Mouse (Mus musculus) heart, postnatal 14 days (tissue): Measurements from ENCODE around the gene Frmd4a. TPM values are rescaled to one million over a fixed set of nuclear protein-coding genes. Genes with fewer than 3 reads are reported as not detected.
A peak's percentile ranks its signal among the peaks of the same experiment; 100 is the strongest.

ENCODE experiments used
- DNase-seq, 2 experiments: peaks; one replicate each; pipeline ENCODE4 v3.0.0; 2021 to 2022
- intact Hi-C: fragments of 180-260 bp; cut with DNase I; formaldehyde crosslinking; loops from one replicate; pipeline ENCODE4 v1.15.1; 2025
- total RNA-seq, 2 experiments: library from RNA; stranded (reverse); gene quantifications; 2 replicates each; pipeline ENCODE4 v1.2.3; 2021

Gene Frmd4a
- total RNA-seq, 2 experiments from 2014 or later: 29.3 to 29.9 TPM

DNA sequence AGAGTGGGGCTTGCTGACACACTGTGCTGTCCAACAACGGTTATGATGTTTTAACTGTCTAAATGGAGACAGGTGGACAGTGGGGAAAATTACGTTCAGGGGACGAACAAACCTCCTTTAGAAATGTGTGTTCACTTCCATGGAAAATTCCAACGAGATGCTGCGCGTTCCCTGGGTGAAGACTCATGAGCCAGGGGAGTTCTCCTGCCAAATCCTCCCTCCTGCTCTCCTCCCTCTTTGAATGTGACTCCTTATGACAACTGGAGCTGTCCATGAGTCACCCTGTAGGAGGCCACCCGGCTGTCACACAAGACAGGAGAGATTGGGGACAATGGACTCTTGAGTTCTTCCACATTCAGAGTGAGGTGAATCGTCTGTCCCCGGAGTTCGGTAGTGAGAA lies 486.9 kb downstream of the Frmd4a start:
- DNase-seq: peak; percentile 52 to 66
- intact Hi-C loops: loop anchor here (10.0 kb wide), 1 partner anchor 210 kb away; the partner anchor contains the start of gene Bend7

DNA sequence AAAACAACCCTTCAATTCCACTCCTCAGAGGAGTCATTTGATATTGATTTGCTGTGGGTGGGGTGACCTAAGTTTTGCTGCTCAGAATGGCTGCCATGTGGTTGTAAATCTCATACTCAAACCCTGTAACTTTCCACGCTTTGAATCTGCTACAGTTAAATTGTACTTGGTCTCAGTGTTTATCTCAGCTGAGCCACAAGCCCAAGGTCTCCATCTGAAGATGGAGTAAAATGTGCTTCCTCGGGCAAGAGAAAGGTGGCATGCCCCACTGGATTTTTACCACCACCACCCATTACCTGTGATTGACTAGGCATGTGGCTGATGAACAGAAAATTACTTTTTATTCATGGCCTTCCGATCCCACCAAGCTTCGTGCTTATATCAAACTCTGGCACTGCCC lies 488.2 kb downstream of the Frmd4a start:
- no peak for DNase-seq
- intact Hi-C loops: loop anchor here (5.0 to 10.0 kb wide), 2 partner anchors 52 to 209 kb away; partner anchors contain the start of gene Bend7

GRCm38 (mm10) chr2:4506659-4507058 lies 489.1 kb downstream of the Frmd4a start:
- DNase-seq: no peak
- intact Hi-C loops: loop anchor here (5.0 to 10.0 kb wide), 2 partner anchors 51 to 208 kb away; partner anchors contain the start of gene Bend7

DNA sequence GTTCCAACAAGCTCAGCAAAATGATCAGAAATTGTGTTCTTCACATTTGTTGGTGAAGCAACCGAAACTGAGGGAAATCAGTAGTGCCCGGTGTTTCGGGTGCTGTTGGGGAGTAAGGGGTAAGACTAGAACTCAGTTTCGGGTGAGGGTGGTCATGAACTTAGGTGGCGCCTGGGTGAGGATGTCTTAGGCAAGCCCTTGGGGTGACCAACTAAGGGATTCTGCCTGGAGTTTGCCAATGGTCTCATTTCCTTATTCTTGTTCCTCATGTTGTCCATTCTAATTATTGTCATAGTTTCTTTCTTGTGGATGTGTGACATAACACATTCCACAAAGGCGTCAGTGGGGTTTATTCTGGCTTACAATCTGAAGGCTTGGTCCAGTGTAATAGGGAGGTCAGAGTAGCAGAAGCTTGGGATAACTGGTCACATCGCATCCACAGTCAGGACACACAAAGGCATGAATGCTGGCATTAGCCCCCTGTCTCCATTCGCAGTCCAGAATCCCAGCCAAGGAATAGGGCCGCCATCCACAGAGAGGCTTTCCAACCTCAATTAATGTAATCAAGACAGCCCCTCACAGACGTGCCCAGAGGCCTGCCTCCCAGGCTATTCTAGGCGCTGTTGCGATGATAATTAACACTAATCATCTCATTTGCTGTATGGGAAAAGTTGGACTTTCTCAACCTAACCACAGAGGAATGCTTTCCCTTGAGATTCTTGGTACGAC lies 490.5 kb downstream of the Frmd4a start:
- DNase-seq: no peak
- intact Hi-C loops: loop anchor here (5.0 to 10.0 kb wide), 2 partner anchors 49 to 207 kb away; partner anchors contain the start of gene Bend7

- no peak for DNase-seq
- intact Hi-C loops: loop anchor here (5.0 to 10.0 kb wide), 2 partner anchors 48 to 206 kb away; partner anchors contain the start of gene Bend7
Measured at GRCm38 (mm10) chr2:4508959-4509615, 491.6 kb downstream of the Frmd4a start.

- intact Hi-C loops: loop anchor here (5.0 to 10.0 kb wide), 2 partner anchors 48 to 205 kb away; partner anchors contain the start of gene Bend7
- DNase-seq: no peak
Measured at GRCm38 (mm10) chr2:4509739-4510138, 492.2 kb downstream of the Frmd4a start.

- intact Hi-C loops: no loop called here
- DNase-seq: no peak
Measured at GRCm38 (mm10) chr2:4510208-4511079, 492.9 kb downstream of the Frmd4a start.

DNA sequence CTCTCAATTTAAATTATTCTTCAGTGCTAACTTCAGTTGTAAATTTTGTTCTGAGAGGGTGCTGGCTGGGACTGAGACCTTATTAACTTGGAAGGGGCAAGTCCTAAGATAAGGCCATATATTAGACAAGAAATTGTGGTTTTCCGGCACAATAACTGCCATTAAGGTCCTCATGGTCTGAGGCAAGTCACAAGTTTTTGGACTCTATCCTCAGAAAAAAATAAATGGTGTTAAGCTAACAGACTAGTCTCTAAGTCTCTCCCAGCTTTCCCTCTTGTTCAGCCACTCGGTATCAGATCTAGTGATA lies 493.5 kb downstream of the Frmd4a start:
- intact Hi-C loops: no loop called here

GRCm38 (mm10) chr2:4512607-4513006 lies 495.1 kb downstream of the Frmd4a start:
- intact Hi-C loops: no loop called here
- DNase-seq: peak in 1 of 2 experiments; percentile 29

More for the DNA sequence above, 493.5 kb downstream of the Frmd4a start:
- no peak for DNase-seq

- intact Hi-C loops: no loop called here
- DNase-seq: no peak
Measured at GRCm38 (mm10) chr2:4515910-4516309, 498.4 kb downstream of the Frmd4a start.

DNA sequence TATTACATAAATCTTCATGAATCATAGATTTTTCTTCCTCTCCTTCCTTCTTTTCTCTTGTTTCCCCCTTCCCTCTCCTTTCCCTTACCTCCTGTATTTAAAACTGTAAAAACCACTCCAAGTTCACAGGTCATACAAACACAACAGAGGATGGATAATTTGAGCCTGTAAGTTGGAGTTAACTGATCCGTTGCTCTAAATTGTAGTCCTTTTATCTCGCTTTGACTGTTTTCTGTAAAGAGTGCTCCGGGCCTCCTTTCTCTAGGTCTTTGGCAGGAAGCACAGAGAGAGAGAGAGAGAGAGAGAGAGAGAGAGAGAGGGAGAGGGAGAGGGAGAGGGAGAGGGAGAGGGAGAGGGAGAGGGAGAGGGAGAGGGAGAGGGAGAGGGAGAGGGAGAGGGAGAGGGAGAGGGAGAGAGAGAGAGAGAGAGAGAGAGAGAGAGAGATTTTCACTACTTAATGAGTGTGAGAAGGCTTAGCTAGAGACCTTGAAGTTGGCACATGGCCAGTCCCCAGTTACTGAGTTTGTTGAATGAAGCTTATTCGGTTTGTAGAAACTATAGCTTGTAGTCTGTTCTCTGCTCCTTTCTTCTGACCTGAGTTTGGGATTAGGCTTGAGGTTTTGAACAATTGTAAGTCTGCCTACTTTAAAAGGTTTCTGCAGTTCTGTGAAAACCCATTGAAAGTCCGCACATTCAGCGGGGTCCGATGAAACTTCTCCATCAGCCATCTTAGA lies 499.5 kb downstream of the Frmd4a start:
- intact Hi-C loops: no loop called here

DNA sequence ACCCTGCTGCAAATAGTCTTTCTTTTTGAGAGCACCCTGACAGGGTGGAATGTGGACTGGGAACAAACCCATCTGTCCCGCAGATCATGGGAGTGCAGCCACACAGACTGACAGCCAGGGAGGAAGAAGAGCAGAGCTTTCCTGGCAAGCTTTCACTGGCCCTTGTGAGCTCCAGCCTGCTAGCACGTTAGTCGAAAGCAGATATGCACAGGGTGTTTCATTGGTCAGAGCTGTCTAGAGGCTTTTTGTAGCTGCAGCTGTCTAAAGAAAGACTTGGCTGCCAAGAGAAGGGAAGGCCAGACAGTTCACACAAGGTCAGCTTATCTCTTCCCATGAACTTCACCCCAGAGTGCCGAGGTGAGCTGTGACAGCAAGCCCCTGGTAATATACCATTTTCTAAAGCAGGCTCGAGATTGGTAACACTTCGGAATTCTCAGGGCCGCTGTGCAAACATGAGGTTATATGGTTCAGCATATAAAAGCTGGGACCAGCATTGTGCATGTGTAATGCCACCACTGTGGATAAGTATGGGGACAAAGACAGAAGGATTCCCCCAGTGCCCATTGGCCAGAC lies 500.1 kb downstream of the Frmd4a start:
- intact Hi-C loops: no loop called here
- peak; percentile 71 to 84 for DNase-seq

More for the DNA sequence above, 499.5 kb downstream of the Frmd4a start:
- DNase-seq: peak; percentile 46 to 66

- intact Hi-C loops: no loop called here
- DNase-seq: no peak
Measured at GRCm38 (mm10) chr2:4518549-4518948, 501.0 kb downstream of the Frmd4a start.

GRCm38 (mm10) chr2:4522769-4523487 lies 505.4 kb downstream of the Frmd4a start:
- DNase-seq: no peak
- intact Hi-C loops: no loop called here

DNA sequence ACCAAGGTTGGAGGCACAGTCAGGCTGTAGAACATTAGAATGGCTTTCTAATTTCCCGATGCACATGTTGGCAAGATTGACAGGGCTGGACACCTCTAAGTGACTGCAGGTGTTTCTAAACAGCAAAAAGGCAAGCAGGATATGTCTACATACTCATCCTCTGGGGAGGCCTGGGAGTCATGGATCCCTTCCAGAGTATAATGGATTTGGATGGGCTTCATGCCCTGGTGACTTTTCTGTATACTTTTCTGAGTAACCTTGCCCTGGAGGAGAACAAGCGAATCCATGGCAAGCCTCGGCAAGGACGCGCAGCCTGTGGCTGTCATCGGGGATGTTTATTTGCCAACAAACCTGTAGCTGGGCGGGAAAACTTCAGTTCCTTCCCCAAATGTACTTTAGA lies 509.6 kb downstream of the Frmd4a start:
- intact Hi-C loops: no loop called here
- DNase-seq: no peak

DNA sequence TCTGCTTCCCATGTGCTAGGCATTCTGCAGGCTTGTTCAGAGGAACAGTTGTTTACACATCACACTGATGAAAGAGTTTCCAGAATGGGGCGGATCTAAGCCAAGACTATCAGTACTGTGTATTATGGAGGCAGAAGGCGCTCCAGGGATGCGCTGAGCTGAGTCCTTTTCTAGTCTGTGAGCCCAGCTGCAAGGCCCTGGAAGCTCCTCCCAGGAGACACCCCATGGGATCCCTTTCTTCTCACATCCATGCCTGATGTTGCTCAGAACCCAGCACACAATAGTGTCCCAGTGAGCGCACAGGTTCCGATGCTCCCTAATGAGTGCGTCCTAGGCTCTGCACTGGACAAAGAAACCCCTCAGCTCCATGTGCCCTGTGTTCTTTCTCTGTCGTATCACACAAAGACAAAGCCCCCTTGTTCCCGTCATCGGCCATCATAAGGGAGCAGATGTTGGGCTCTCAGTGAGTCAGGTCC lies 511.8 kb downstream of the Frmd4a start:
- no peak for DNase-seq
- intact Hi-C loops: no loop called here

- intact Hi-C loops: no loop called here
- DNase-seq: no peak
Measured at GRCm38 (mm10) chr2:4531533-4532197, 514.1 kb downstream of the Frmd4a start.

GRCm38 (mm10) chr2:4532198-4532568 lies 514.7 kb downstream of the Frmd4a start:
- intact Hi-C loops: no loop called here
- DNase-seq: no peak
